Mouse (Mus musculus) heart, adult 2 months (tissue): ENCODE measurements around the gene Oxct2a. TPM values are rescaled to one million over a fixed set of nuclear protein-coding genes. Genes with fewer than 3 reads are reported as not detected.

Experiments
- DNase-seq, 2 experiments: peaks; one replicate each; pipeline ENCODE4 v3.0.0; 2021
- H3K27ac ChIP-seq: fragments of 200-600 bp; 2 replicates; pipeline ENCODE4 v1.8.1; 2022
- H3K27me3 ChIP-seq: fragments of 200-500 bp; 2 replicates; pipeline ENCODE4 v1.6.1; 2012; ENCODE audit warnings: mild to moderate bottlenecking, low read length, inconsistent platforms, mixed read lengths; ENCODE audit not compliant: control insufficient read depth, insufficient read depth
- H3K36me3 ChIP-seq: fragments of 200-500 bp; 2 replicates; pipeline ENCODE4 v1.6.1; 2012; ENCODE audit warnings: low read length, inconsistent platforms; ENCODE audit not compliant: control insufficient read depth, insufficient read depth
- H3K4me1 ChIP-seq: fragments of 200-500 bp; 2 replicates; pipeline ENCODE4 v1.6.1; 2011; ENCODE audit warnings: low read length; ENCODE audit not compliant: control insufficient read depth, insufficient read depth
- H3K4me3 ChIP-seq: fragments of 200-600 bp; 2 replicates; pipeline ENCODE4 v1.8.1; 2022
- H3K79me2 ChIP-seq: fragments of 200-500 bp; replicated peaks from 2 replicates; pipeline ENCODE4 v1.6.1; 2012; ENCODE audit warnings: mild to moderate bottlenecking, inconsistent platforms, low read length, moderate library complexity, mixed read lengths; ENCODE audit not compliant: control insufficient read depth, insufficient read depth
- H3K9ac ChIP-seq: fragments of 200-500 bp; 2 replicates; pipeline ENCODE4 v1.6.1; 2012; ENCODE audit warnings: low read depth, mild to moderate bottlenecking, control low read depth, inconsistent platforms, low read length, mixed read lengths
- CTCF ChIP-seq: fragments of 200-600 bp; IDR thresholded peaks from 2 replicates; pipeline ENCODE4 v1.8.1; 2022; ENCODE audit warnings: antibody characterized with exemption, mild to moderate bottlenecking, moderate library complexity
- EP300 ChIP-seq: fragments of 200-500 bp; IDR thresholded peaks from 2 replicates; pipeline ENCODE4 v1.6.1; 2011; ENCODE audit warnings: low read depth, low read length, control low read depth; ENCODE audit not compliant: insufficient read depth
- POLR2A ChIP-seq: fragments of 200-500 bp; IDR thresholded peaks from 2 replicates; pipeline ENCODE4 v1.6.1; 2011; ENCODE audit warnings: mild to moderate bottlenecking, low read depth, low read length, control low read depth; ENCODE audit not compliant: insufficient read depth
- WGBS: fragments of 180-500 bp; shearing (Covaris S2); methylation state at CpG from one replicate; pipeline ENCODE4 v1.1.7; 2018; 5-methylcytosine and 5-hydroxymethylcytosine counted together
- intact Hi-C: fragments of 180-260 bp; cut with DNase I; formaldehyde crosslinking; loops from one replicate; pipeline ENCODE4 v1.15.1; 2025
- long read RNA-seq: library from polyadenylated mRNA; stranded (forward); transcript quantifications from one replicate; pipeline ENCODE4 v2.0.0, GENCODE M21; 2021
- polyA plus RNA-seq: library from polyadenylated mRNA; depleted of rRNA; stranded (reverse); fragments of >200 nt; gene quantifications from 2 replicates; pipeline ENCODE4 v1.2.3, GENCODE M21; 2012; rRNA removed
- total RNA-seq, 2 experiments: library from RNA; stranded (reverse); gene quantifications; 2 replicates each; pipeline ENCODE4 v1.2.3; 2021

Oxct2a gene
- not detected for total RNA-seq
- polyA plus RNA-seq: 0.06 TPM in 1 of 2 replicates, not detected in the other
- long read RNA-seq: 0 reads

DNA sequence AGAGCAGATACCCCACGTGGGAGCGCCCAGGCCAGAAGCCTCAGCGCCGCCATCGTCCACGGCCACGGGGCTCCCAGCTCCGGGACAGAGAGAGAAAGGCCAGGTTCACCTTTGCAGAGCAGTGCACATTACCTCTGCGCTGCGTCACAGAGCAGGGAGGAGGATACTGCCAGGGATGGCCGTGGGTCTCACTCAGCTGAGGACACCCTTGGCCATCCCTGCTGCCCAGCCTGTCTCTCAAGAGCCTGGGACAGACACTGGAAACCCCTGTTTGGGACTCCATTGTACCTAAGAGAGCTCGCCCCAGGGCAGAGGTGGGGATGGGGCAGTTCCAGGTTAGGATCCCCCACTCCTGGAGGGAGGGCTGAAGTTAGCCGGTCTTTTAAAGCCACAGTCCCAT is at the start of gene Oxct2a:
Oxct2a (minus strand) TSS at position 101 of the 400 bp plus-strand sequence.
- DNase-seq: no peak
- no peak for TF ChIP-seq POLR2A
- TF ChIP-seq CTCF: no peak
- no peak for TF ChIP-seq EP300
- Histone ChIP-seq H3K9ac (no peak within 1 kb of the TSS), H3K36me3 (no peaks in the 10 kb centered on the region), H3K4me3 (no peak within 1 kb of the TSS), H3K4me1 (no peaks in the 10 kb centered on the region), H3K27ac (no peak within 1 kb of the TSS), H3K27me3 (peaks cover 5% of the 10 kb centered on the region), H3K79me2 (no peaks in the 10 kb centered on the region)
- WGBS: 29% methylated on average over 13 of the region's 13 CpGs
- intact Hi-C loops: no loop called here

DNA sequence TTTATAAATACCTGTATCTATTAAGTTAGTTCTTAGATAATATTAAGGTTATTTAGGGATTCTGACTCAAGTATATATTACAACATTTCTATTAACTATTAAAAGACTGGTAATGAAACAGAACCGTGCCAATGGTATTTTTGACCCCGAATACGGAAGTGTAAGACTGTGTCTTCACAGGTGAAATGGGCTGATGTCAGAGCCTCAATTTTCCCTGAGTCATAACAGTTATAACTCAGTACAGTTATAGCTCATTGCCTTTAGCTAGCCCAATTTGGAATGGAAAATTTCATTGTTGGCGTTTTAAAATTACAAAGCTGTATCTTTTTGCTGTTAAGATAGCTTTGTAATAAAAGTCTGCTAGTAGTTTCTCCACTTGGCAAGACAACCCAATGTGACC is 40.1 kb upstream of the Oxct2a start:
- Histone ChIP-seq H3K4me3 (no peak overlapping the region), H3K79me2 (no peaks in the 10 kb centered on the region), H3K27ac (no peak overlapping the region), H3K36me3 (peaks cover 7% of the 10 kb centered on the region), H3K4me1 (no peaks in the 10 kb centered on the region), H3K27me3 (no peaks in the 10 kb centered on the region), H3K9ac (no peak overlapping the region)
- intact Hi-C loops: no loop called here
- no peak for TF ChIP-seq CTCF
- no peak for TF ChIP-seq POLR2A
- TF ChIP-seq EP300: no peak
- no peak for DNase-seq
- 87% methylated on average over 4 of the region's 4 CpGs for WGBS

DNA sequence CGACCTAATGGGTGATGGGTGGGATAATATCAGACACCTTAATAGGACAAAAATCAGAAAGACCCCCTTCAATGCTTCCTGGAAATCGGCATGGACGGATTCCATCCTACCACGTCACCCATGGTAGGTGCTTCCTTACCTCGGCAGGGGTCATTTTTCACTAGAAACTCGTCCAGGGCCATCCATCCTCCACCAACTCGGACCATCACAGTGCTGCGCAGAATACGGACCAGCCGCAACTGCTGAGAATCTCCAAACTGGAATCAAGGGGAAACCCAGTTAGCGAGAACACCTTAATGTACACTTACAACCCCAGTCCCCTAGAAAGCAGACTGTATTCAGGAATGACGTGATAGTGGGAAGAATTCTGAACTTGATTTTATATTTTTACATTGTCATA is 37.3 kb upstream of the Oxct2a start:
- 91% methylated on average over 12 of the region's 12 CpGs for WGBS
- TF ChIP-seq CTCF (no peak), EP300 (no peak), POLR2A (no peak)
- Histone ChIP-seq H3K79me2 (no peaks in the 10 kb centered on the region), H3K4me1 (no peaks in the 10 kb centered on the region), H3K27me3 (no peaks in the 10 kb centered on the region), H3K36me3 (peaks cover 4% of the 10 kb centered on the region), H3K9ac (no peak overlapping the region), H3K4me3 (no peak overlapping the region), H3K27ac (no peak overlapping the region)
- intact Hi-C loops: no loop called here
- no peak for DNase-seq

DNA sequence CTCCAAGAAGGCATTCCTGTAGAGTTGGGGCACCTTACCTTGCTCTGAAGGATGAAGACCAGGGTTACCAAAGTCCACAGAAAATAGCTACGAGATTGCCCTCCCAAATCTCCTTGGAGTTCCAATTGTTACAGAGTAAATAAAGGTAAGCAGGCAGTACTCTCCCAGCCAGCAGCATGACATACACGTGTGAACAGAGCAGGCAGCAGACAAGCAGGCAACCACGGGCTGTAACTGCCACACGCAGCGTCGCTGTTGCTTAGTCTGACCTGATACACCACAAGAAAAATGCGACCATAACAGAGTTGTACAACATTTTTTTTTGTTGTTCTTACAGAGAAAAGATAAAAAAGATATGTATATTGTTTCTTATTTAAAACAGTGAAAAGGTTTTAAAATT is 35.2 kb upstream of the Oxct2a start:
- no peak for TF ChIP-seq POLR2A
- TF ChIP-seq EP300: no peak
- no peak for TF ChIP-seq CTCF
- H3K36me3 ChIP-seq: no peaks in the 10 kb centered on the region
- no peak overlapping the region for H3K9ac ChIP-seq
- H3K4me1 ChIP-seq: no peaks in the 10 kb centered on the region
- H3K79me2 ChIP-seq: no peaks in the 10 kb centered on the region
- H3K4me3 ChIP-seq: no peak overlapping the region
- DNase-seq: no peak
- 93% methylated on average over 7 of the region's 7 CpGs for WGBS
- no peak overlapping the region for H3K27ac ChIP-seq
- H3K27me3 ChIP-seq: no peaks in the 10 kb centered on the region
- intact Hi-C loops: loop anchor here (5.0 kb wide), 1 partner anchor 51 kb away; no protein-coding TSS in a partner anchor

DNA sequence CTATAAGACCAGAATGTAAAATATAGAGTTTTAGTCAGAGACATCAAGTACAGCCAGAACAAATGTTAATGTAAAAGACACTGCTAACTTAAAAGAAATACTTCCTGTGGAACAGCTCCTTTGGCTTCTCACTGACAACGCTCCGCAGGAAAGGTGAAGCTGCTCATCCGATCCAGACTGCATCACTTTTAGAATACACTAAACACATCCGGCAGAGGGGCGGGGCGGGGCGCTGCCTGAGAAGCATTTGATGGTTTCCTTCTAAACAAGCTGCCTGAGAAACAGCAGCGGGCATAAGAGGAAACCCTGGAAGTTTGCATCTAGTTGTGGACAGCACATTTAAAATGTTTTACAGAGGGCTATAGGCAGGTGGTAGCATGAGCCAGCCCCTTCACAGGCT is 32.5 kb upstream of the Oxct2a start:
- H3K79me2 ChIP-seq: no peaks in the 10 kb centered on the region

DNA sequence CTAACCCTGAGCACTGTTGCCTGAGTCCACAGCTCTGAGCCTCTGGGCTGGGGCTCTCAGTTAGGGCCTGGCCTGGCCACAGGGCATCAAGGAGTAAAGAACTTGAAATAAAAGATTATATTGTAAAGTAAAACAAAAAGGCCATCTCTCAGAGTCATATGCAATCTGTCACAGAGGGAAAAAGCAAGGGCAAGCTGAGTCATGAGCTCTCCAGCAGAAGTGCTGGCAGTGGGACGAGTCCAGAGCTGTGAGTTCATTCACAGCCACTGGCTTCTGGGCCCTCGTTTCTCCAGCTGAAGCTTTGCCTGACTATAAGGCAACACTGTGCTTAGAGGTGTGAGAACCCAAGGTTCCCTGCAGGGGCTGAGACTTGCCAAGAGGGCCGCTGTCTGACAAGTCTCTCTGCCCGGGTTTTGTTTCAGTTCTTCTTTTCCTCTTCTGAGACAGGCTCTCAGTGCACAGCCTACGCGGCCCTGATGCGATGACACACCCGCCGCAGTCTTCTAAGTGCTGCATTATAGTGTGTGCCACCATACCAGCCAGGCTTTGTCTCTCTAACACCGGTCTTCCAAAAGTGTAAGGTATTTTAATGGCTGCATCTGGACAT is 29.9 kb upstream of the Oxct2a start:
- H3K4me3 ChIP-seq: no peak overlapping the region
- TF ChIP-seq POLR2A: no peak
- no peak for TF ChIP-seq EP300
- TF ChIP-seq CTCF: no peak
- intact Hi-C loops: no loop called here
- no peaks in the 10 kb centered on the region for H3K4me1 ChIP-seq
- H3K9ac ChIP-seq: no peak overlapping the region
- 68% methylated on average over 10 of the region's 10 CpGs for WGBS
- no peaks in the 10 kb centered on the region; the same call in 1 of the 2 replicates for H3K36me3 ChIP-seq
- no peaks in the 10 kb centered on the region for H3K79me2 ChIP-seq
- DNase-seq: no peak
- no peak overlapping the region for H3K27ac ChIP-seq
- no peaks in the 10 kb centered on the region for H3K27me3 ChIP-seq

More for the DNA sequence above, 32.5 kb upstream of the Oxct2a start:
- 82% methylated on average over 8 of the region's 8 CpGs for WGBS
- Histone ChIP-seq H3K27me3 (no peaks in the 10 kb centered on the region), H3K9ac (no peak overlapping the region), H3K4me3 (no peak overlapping the region), H3K36me3 (no peaks in the 10 kb centered on the region), H3K27ac (no peak overlapping the region), H3K4me1 (no peaks in the 10 kb centered on the region)
- no peak for DNase-seq
- intact Hi-C loops: loop anchor here (5.0 kb wide), 1 partner anchor 49 kb away; no protein-coding TSS in a partner anchor
- no peak for TF ChIP-seq CTCF
- no peak for TF ChIP-seq POLR2A
- no peak for TF ChIP-seq EP300
